Mouse (Mus musculus) heart, embryonic 11.5 days (tissue): ENCODE results near the gene Ism1. TPM values are rescaled to one million over a fixed set of nuclear protein-coding genes. Genes with fewer than 3 reads are reported as not detected.

Experiments
- ATAC-seq: fragments of 200-750 bp; cut with Nextera tagmentation; replicated peaks from 2 replicates; pipeline ENCODE4 v1.8.0; 2017; ENCODE audit warnings: moderate library complexity; ENCODE audit not compliant: insufficient number of reproducible peaks, low FRiP score, low TSS enrichment
- H3K27ac ChIP-seq: fragments of 300-500 bp; sonication (generic); 2 replicates; pipeline ENCODE4 v1.5.1; 2014; ENCODE audit warnings: mild to moderate bottlenecking, low read depth, low read length
- H3K27me3 ChIP-seq: fragments of 300-500 bp; sonication (generic); 2 replicates; pipeline ENCODE4 v1.6.1; 2014; ENCODE audit warnings: mild to moderate bottlenecking, low read length, mixed read lengths; ENCODE audit not compliant: control insufficient read depth, insufficient read depth
- H3K36me3 ChIP-seq: fragments of 300-500 bp; sonication (generic); 2 replicates; pipeline ENCODE4 v1.6.1; 2014; ENCODE audit warnings: mild to moderate bottlenecking, low read length, moderate library complexity, mixed read lengths; ENCODE audit not compliant: control insufficient read depth, insufficient read depth
- H3K4me1 ChIP-seq: fragments of 300-500 bp; sonication (generic); 2 replicates; pipeline ENCODE4 v1.6.1; 2014; ENCODE audit warnings: low read length; ENCODE audit not compliant: control insufficient read depth, insufficient read depth
- H3K4me2 ChIP-seq: fragments of 300-500 bp; sonication (generic); 2 replicates; pipeline ENCODE4 v1.6.1; 2014; ENCODE audit warnings: mild to moderate bottlenecking, moderate library complexity
- H3K4me3 ChIP-seq: fragments of 300-500 bp; sonication (generic); 2 replicates; pipeline ENCODE4 v1.5.1; 2014; ENCODE audit warnings: low read depth, low read length
- H3K9ac ChIP-seq: fragments of 300-500 bp; sonication (generic); 2 replicates; pipeline ENCODE4 v1.6.1; 2014; ENCODE audit warnings: mild to moderate bottlenecking, low read depth, low read length, moderate library complexity
- H3K9me3 ChIP-seq: fragments of 300-500 bp; sonication (generic); replicated peaks from 2 replicates; pipeline ENCODE4 v1.6.1; 2016; ENCODE audit warnings: low read length; ENCODE audit not compliant: control insufficient read depth
- WGBS: fragments of 180-500 bp; shearing (Covaris S2); extraction: QIAGEN DNeasy Blood & Tissue Kit; methylation state at CpG from one replicate; pipeline ENCODE4 v1.1.7; 2014; ENCODE audit not compliant: insufficient replicate concordance; 5-methylcytosine and 5-hydroxymethylcytosine counted together
- polyA plus RNA-seq: library from polyadenylated mRNA; unstranded; fragments of >200 nt; fragmentation: Nextera tagmentation; extraction: Ambion mirVana; gene quantifications from 2 replicates; pipeline ENCODE4 v1.2.1, GENCODE M21; 2014

Gene Ism1
- polyA plus RNA-seq, 1 experiment from 2014 or later, result 1.1 TPM

- no peak overlapping the region for H3K9ac ChIP-seq
- no peak overlapping the region for H3K27ac ChIP-seq
- ATAC-seq, result no peak
- WGBS, result 60% methylated on average over 2 of the region's 2 CpGs
- peaks cover 5% of the 10 kb centered on the region; the same call in 1 of the 2 replicates for H3K4me1 ChIP-seq
- H3K27me3 ChIP-seq, result peaks cover 10% of the 10 kb centered on the region; the same call in 1 of the 2 replicates
- H3K4me3 ChIP-seq, result no peak overlapping the region
- no peak overlapping the region for H3K4me2 ChIP-seq
- no peaks in the 10 kb centered on the region for H3K9me3 ChIP-seq
- H3K36me3 ChIP-seq, result no peaks in the 10 kb centered on the region
Measured at GRCm38 (mm10) chr2:139672371-139672770, 5.6 kb upstream of the Ism1 start.

- H3K4me2 ChIP-seq, result peak overlapping the region; percentile 100
- peaks cover 5% of the 10 kb centered on the region; the same call in 1 of the 2 replicates for H3K4me1 ChIP-seq
- no peaks in the 10 kb centered on the region for H3K36me3 ChIP-seq
- H3K9ac ChIP-seq, result peak overlapping the region; percentile 77
- no peaks in the 10 kb centered on the region for H3K9me3 ChIP-seq
- H3K27ac ChIP-seq, result no peak overlapping the region
- H3K4me3 ChIP-seq, result peak overlapping the region; percentile 74
- under 1% methylated on average over 52 of the region's 52 CpGs for WGBS
- peak; percentile 55 for ATAC-seq
- H3K27me3 ChIP-seq, result peaks cover 19% of the 10 kb centered on the region
Measured at GRCm38 (mm10) chr2:139677065-139677762, 764 bp upstream of the Ism1 start.

GRCm38 (mm10) chr2:139678275-139679140 lies 530 bp downstream of the Ism1 start:
- peaks cover 5% of the 10 kb centered on the region; the same call in 1 of the 2 replicates for H3K4me1 ChIP-seq
- peaks cover 19% of the 10 kb centered on the region for H3K27me3 ChIP-seq
- H3K36me3 ChIP-seq, result no peaks in the 10 kb centered on the region
- peak overlapping the region; percentile 100 for H3K4me2 ChIP-seq
- H3K9ac ChIP-seq, result peak overlapping the region; percentile 77
- H3K27ac ChIP-seq, result peak overlapping the region; percentile 6; the same call in 1 of the 2 replicates
- H3K9me3 ChIP-seq, result no peaks in the 10 kb centered on the region
- ATAC-seq, result peak; percentile 75
- H3K4me3 ChIP-seq, result peak overlapping the region; percentile 74
- under 1% methylated on average over 63 of the region's 84 CpGs for WGBS

- H3K27me3 ChIP-seq, result peaks cover 9% of the 10 kb centered on the region
- no peak for ATAC-seq
- H3K4me1 ChIP-seq, result no peaks in the 10 kb centered on the region
- WGBS, result 54% methylated on average over 3 of the region's 3 CpGs
- H3K4me2 ChIP-seq, result no peak overlapping the region
- no peak overlapping the region for H3K4me3 ChIP-seq
- H3K9ac ChIP-seq, result no peak overlapping the region
- no peak overlapping the region for H3K27ac ChIP-seq
- no peaks in the 10 kb centered on the region for H3K36me3 ChIP-seq
- H3K9me3 ChIP-seq, result no peaks in the 10 kb centered on the region
Measured at GRCm38 (mm10) chr2:139682540-139682939, 4.6 kb downstream of the Ism1 start.

GRCm38 (mm10) chr2:139689442-139690003 lies 11.5 kb downstream of the Ism1 start:
- ATAC-seq, result no peak
- no peaks in the 10 kb centered on the region for H3K36me3 ChIP-seq
- WGBS, result 76% methylated on average over 1 of the region's 1 CpGs

GRCm38 (mm10) chr2:139693521-139693920 lies 15.5 kb downstream of the Ism1 start:
- no peaks in the 10 kb centered on the region for H3K36me3 ChIP-seq
- no peak overlapping the region for H3K4me2 ChIP-seq
- no peak overlapping the region for H3K9ac ChIP-seq
- H3K4me3 ChIP-seq, result no peak overlapping the region
- ATAC-seq, result no peak
- no peaks in the 10 kb centered on the region for H3K27me3 ChIP-seq
- 83% methylated on average over 3 of the region's 3 CpGs for WGBS
- no peak overlapping the region for H3K27ac ChIP-seq
- no peaks in the 10 kb centered on the region for H3K4me1 ChIP-seq
- H3K9me3 ChIP-seq, result no peaks in the 10 kb centered on the region

More at GRCm38 (mm10) chr2:139689442-139690003, 11.5 kb downstream of the Ism1 start:
- Histone ChIP-seq H3K27ac (no peak overlapping the region), H3K27me3 (no peaks in the 10 kb centered on the region), H3K9me3 (no peaks in the 10 kb centered on the region), H3K4me1 (no peaks in the 10 kb centered on the region), H3K4me3 (no peak overlapping the region), H3K4me2 (no peak overlapping the region), H3K9ac (no peak overlapping the region)

GRCm38 (mm10) chr2:139694638-139695037 lies 16.7 kb downstream of the Ism1 start:
- H3K4me3 ChIP-seq, result no peak overlapping the region
- no peaks in the 10 kb centered on the region for H3K36me3 ChIP-seq
- no peaks in the 10 kb centered on the region for H3K9me3 ChIP-seq
- H3K9ac ChIP-seq, result no peak overlapping the region
- ATAC-seq, result no peak
- H3K4me2 ChIP-seq, result no peak overlapping the region
- no peaks in the 10 kb centered on the region for H3K4me1 ChIP-seq
- 74% methylated on average over 5 of the region's 5 CpGs for WGBS
- H3K27ac ChIP-seq, result no peak overlapping the region
- no peaks in the 10 kb centered on the region for H3K27me3 ChIP-seq

- H3K4me1 ChIP-seq, result no peaks in the 10 kb centered on the region
- H3K9me3 ChIP-seq, result peaks cover 6% of the 10 kb centered on the region; the same call in 1 of the 2 replicates
- 78% methylated on average over 2 of the region's 2 CpGs for WGBS
- no peak overlapping the region for H3K27ac ChIP-seq
- no peak overlapping the region for H3K4me2 ChIP-seq
- no peak overlapping the region for H3K4me3 ChIP-seq
- H3K27me3 ChIP-seq, result no peaks in the 10 kb centered on the region
- no peak for ATAC-seq
- no peaks in the 10 kb centered on the region for H3K36me3 ChIP-seq
- no peak overlapping the region for H3K9ac ChIP-seq
Measured at GRCm38 (mm10) chr2:139696578-139696977, 18.6 kb downstream of the Ism1 start.
